Mouse (Mus musculus) cerebellum, adult 11 months (tissue): Measurements from ENCODE around the gene Wfs1.
"Not testable (repeated sequence)": the region's sequence is repeated elsewhere in the genome, so short reads cannot be mapped to it uniquely, and the experiment has no call there.

Source experiments
- DNase-seq: peaks from one replicate; pipeline ENCODE4 v3.0.0; 2022

Gene Wfs1

DNA sequence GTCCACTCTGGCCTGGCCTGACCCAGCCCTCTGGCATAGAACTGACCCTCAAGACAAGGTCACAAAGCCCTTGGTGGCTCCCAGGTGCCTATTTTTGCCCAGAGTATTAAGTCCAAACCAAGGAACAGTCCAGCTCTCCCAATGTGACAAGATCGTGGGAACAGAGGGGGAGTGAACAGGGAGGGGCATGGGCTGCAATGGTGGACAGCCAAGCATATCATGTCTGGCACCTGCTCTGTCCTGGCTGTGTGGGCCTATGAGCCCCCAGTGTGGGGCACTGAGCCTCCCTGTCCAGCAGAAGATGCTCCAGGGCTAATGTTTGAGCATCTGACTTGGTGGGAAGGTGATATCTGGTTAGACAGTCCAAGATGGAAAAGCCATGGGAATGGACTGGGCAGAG, 2.4 kb downstream of the Wfs1 start:
- no peak for DNase-seq

DNA sequence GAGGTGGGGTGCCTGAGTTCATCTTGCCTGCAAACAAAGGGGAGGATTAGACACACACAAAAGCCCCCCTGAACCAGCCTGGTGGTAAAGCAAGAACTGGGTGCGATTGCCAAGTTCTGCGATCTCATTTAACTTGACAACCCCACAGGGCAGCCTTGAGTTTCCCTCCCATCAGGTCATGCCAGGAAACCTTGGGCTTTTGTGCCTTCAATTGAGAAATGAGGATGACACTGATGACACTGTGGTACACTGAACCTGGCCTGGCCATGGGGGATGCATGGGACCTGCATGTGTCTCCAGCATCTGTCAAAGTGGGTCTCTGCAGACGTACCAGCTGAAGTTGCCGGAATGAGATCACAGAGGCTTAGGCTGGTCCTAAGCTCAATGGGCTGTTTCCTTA, 6.7 kb downstream of the Wfs1 start:
- no peak for DNase-seq

DNA sequence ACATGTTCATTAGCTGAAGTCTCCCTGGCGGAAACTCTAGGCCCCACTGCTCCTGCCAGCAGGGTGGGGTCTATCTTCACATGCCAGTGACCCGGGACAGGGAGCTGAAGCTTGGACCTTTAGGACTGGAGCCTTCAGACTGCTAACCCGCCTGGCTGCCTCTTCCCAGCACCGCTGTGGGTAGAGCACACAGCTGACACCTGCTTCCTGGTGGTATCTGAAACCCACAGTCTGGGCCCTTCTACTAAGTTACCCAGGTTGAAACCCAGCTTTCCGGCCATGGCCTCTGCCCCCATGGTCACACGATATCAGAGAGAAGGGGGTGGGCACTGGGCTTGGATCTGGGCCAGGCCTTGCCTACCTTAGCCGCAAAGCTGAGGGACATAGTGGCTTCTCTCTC, 9.4 kb downstream of the Wfs1 start:
- DNase-seq: no peak

DNA sequence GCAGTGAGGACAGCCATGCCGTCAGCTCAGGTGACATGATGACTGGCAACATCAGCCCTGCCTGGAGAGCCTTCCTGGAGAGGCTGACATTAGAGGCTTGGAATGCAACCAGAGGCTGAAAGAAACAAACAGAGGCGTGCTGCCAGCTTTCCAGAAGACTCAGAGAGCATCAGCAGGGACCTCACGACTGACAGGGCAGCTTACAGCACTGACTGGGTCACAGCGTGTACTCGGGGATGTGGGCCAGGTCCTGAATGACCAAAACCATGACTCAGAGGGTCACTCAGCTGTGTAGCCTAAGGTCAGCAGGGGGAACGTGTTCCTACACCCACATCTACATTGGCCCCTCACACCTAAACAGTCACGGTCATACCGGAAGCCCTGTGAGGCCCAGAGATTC, 10.0 kb downstream of the Wfs1 start:
- DNase-seq: no peak

DNA sequence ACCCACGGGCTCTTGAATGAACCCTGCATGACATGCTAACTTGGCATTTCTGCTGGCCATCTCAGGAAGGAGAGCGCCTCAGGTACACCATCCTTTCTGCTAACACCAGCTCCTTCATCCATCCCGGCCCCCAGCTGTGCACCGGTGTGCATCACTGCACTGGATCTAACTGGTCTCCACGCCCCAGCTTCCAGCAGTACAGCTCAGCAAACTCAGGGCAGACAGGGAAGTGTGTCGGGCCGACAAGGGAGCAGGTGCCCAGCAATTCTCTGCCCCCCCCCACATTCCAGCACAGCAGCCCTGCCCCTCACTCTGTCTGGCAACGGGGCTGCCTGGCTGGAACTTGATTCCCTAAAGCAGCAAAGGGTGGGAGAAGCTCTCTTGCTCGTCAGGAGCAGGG, 11.2 kb downstream of the Wfs1 start:
- no peak for DNase-seq

DNA sequence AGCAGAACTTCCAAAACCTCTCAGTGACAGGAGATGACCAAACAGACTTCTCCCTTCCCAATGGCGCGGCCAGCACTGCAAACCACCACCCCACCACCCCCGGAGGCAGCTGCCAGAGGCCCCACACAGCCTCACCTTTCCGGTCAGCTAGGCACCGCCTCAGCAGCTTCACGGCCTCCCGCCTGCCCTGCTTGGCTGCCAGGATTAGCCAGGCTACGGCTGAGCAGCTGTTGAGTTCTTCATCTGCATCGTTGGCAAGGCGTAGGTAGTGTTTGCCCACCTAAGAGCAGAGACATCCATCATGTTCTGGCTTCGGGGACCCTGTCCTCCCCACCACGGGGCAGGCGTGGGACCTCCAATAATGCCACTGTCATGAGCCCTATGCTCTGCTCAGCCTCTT, 13.7 kb downstream of the Wfs1 start:
- DNase-seq: no peak

DNA sequence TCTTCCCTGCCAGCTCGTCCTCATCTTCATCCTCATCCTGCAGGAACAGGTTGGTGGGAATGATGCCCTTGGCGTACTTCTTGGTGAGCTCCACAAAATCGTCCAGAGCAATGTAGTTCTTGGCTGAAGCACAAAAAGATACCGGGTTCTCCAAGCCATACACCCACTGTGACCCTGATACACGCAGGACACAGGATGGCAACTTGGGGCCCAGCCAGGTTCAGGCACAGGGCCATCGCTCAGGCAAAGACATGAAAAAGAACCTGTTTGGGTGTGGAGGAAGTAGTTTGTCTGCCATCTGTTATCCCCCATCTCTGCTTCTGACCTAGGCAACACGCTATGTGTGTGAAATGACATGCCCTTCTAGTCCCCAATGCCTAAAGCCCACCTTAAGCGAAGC, 17.4 kb downstream of the Wfs1 start:
- peak; percentile 65 for DNase-seq

DNA sequence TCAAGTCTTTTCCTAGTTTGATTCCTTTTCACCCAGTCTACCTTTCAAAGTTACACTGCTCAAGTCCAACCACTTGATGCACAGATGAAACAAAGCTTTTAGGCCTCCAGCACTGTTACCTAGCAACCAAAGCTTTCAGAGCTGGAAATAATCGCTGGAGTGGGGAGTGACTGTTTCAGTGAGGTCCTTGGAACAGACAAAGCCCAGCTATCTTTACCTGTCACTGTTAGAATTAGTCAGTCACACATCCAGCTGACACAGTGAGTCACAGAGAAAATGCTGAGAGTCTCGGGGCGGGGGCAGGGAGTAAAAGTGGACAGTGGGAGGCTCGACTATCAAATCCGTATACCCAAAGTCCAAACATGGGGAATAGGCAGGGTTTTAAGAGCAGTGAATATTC, 28.5 kb downstream of the Wfs1 start:
- no peak for DNase-seq

DNA sequence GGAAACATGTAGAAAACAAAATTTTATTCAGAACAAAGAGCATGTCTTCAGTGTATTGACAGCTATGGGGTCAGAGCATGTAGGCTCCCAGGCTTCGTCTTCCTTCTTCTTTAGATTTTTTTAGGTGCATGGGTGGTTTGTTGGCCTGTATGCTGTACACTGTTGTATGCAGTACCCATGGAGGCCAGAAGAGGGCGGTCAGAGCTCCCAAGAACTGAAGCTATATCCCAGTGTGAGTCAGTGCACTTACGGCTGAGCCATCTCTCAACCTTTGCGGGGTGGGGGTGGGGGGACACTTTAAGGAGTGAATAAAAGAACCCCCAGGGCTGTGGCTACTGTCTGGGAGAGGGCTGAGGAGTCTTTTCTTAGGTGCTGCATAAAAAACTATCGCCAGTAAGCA, 30.2 kb downstream of the Wfs1 start:
- peak; percentile 51 for DNase-seq

DNA sequence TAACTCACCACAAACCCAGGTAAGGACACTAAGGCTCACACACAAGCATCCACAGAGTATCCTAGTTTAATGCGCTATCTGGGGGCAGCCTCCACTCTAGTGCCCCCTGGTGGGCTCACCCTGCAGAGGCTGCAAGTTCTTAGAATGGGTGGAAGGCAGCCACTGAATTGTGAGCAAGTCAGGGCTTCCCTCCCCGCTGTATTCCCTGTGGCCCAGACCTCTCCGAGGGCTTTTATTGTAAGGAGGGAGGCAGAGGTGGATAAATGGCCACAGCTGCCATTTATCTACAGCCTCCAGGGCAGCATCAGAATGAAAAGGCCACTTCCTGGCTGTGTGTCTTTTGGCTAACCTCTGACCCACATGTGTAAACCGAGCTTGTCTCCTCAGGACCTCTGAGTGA, 33.6 kb downstream of the Wfs1 start:
- DNase-seq: peak; percentile 43

DNA sequence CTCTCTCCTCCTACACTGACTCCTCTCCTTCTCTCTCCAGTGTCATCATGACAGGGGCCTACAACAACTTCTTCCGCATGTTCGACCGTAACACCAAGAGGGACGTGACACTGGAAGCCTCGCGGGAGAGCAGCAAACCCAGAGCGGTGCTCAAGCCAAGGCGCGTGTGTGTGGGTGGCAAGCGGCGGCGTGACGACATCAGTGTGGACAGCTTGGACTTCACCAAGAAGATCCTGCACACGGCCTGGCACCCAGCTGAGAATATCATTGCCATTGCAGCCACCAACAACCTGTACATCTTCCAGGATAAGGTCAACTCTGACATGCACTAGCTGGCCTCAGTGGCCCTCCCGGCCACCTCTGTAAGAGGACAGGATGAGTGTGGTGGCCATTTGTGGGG, 36.7 kb downstream of the Wfs1 start:
- DNase-seq: no peak

DNA sequence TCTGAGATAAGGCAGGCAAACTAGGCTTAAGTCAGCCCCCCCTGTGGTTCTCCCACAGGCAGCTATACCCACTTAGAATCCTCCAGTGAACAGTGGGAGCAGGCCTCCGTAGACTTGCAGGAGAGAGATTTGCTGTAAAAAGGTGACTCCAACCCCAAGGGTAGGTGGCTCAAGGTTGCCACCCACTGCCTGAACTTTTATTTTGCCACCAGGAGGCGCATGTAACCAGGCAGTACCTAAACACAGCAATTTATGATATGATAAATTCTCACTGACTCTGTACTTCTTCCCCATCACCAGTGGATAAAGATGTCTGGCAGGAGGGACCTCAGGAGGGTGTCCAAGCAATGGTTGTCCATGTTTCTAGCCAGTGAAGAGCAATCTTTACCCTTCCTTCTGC, 38.1 kb downstream of the Wfs1 start:
- no peak for DNase-seq

DNA sequence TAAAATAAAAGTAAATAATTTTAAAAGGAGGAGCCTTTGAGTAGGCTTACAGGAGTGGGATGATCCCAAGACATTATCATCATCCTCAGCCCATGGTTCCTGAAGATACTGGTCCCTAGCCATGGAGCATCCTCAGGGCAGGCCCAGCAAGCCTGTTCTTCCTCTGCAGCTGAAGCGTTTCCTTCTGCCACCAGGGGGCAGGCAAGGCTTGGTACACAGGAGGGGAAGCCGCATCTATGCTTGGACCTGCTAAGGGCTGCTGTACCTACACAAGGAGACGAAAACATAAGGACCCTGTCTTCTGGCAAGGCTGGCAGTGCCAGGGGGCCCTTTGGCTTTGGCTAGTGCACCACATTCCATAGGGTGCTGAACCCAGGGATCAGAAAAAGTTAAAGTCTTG, 40.2 kb downstream of the Wfs1 start:
- DNase-seq: peak; percentile 69

DNA sequence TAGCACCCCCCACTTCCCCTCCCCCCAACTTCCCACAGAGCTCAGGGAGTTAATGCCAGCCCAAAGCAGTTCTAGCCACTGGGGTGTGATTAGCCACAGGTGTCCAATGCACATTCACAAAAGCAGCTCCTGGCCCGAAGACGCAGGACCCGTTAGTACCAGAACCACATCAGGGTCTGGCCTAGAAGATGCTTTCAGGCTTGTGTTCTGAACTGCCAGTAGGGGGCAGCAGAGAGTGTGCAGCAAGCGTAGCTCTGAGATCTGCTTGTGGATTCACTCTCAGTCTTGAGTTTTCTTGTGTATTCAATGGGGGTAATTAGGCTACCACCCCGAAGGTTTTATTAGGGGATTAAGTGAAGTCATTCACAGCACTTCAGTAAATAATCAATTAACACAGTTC, 42.6 kb downstream of the Wfs1 start:
- peak; percentile 62 for DNase-seq

DNA sequence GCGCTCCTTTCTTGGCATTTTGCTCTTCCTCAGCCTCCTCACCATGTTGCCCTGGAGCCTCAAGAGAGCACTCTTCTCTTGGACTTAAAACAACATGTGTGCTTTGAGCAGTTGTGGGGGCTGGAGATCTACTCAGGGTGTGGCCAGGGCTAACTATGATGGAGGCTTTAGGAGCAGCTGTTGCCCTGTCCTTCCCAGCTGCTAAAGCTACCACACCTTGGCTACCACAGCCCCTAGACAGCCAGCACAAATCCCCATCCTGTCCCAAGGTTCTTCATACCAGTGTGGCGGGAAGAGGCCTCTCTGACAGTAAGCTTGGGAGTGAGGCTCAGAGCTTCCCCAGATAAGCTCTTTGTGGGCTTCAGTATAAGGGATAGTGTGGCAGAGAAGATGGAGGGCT, 43.3 kb downstream of the Wfs1 start:
- no peak for DNase-seq

DNA sequence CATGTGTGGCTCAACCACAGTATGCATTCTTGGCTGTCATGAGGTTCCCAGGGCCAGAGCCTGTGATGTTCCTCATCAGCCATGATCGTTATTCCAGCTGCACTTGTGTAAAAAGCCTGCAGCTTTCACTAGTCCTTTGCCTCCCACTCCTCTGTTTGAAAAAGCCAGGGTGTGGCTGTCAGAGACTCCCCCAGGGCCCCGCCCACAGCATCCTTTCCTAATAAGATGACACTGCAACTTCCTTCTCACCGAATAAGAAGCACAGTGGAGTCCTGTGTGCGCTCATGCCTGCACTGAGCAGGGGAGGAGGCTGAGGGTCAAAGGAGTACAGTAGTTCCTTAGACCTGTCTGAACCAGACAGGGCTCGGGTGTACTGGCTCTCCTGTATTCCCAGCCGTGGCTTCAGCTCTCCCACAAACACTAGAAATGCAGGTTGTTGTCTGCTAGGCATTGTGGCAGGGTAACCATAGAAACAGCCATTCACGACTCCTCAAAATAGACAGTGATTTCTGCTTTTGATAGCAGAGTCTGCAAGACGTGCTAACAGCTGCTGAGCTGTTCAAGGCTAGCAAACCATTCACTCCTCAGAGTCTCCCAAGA, 43.8 kb downstream of the Wfs1 start:
- no peak for DNase-seq

DNA sequence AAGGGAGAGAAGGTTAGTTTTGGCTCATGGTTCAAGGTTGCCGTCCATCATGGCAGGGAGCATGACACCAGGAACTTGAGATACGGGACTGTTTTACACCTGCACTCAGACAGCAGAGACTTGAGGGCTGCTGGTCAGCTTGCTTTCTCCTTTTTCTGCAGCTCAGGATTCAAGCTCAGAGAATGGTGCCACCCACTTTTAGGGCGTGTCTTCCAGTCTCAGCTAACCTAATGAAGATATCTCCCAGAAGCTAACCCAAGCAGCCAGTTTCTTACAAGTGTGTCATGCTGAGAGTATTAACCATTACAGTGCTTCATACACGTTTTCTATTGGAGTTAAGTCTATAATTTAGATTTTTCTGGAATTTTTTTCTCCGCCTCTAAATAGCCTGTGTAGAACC, 44.5 kb downstream of the Wfs1 start:
- DNase-seq: no peak

DNA sequence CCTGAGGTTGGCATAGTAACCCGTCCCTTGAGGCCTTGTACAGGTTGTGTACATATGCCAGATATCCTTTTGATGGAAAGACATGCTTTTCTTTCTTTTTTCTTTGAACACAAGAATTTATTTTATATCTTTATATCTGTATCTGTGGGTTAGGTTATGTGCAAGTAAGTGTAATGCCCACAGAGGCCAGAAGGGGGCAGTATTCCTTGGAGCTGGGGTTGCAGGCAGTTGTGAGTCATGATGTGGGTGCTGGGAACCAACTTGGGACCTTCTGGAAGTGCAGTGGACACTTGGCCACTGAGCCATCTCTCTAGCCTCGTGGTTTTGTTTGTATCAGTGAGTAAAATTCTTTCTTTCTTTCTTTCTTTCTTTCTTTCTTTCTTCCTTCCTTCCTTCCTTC, 46.6 kb downstream of the Wfs1 start:
- no peak for DNase-seq

DNA sequence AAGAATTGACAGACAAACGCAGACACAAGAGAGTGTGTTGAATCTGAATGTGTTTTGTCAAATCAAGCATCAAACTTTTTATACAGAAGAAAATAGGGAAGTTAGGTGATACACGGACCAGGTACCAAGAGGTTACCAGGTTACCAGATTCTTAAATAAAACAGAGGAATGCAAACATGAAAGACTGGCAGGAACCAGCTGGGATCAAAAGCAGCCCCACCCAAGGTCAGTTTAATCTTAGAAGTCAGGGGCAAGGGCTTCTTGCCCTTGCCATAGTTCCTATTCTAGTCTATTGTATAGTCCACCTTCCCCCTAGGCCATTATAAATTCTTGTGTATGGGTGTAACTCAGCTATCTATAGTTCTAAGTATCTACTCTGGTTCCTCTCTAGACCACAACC, 50.0 kb downstream of the Wfs1 start:
- DNase-seq: not testable (repeated sequence)

DNA sequence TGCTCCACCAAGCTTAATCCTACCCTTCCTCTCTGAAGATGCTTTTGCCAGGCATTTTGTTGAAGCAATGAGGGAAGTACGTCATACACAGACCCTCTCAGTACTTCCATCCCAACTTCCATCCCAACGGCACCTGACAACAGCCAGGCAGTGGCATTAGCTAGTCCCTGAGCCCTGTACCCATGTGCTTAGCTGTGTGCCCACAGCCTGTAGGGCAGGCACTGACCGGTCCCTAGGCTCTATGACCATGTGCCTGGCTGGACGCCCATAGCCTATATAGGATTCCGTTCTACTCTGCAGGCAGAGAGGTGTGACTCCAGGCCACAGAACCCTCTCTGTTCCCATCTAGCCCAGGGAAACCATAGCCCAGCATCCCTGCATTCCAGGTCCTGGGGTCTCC, 51.0 kb downstream of the Wfs1 start:
- no peak for DNase-seq

DNA sequence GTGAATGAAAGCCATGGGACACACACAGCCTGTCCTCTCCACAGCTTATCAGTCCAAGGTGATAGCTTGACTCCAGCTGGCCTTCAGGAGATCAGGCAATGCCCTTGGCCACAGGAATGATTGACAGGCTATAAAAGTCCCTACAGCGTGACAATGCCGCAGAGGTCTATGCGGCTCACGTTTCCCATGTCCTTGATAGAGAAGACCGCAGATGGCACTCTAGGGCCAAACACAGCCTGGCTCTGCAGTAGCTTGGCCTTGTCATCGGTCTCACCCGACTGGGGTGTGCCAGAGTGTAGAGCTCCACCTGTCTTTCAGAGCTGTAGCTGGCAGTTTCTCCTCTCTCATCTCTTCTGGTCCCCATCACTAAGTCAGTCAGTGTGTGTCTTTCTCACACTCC, 52.5 kb downstream of the Wfs1 start:
- DNase-seq: peak; percentile 71

DNA sequence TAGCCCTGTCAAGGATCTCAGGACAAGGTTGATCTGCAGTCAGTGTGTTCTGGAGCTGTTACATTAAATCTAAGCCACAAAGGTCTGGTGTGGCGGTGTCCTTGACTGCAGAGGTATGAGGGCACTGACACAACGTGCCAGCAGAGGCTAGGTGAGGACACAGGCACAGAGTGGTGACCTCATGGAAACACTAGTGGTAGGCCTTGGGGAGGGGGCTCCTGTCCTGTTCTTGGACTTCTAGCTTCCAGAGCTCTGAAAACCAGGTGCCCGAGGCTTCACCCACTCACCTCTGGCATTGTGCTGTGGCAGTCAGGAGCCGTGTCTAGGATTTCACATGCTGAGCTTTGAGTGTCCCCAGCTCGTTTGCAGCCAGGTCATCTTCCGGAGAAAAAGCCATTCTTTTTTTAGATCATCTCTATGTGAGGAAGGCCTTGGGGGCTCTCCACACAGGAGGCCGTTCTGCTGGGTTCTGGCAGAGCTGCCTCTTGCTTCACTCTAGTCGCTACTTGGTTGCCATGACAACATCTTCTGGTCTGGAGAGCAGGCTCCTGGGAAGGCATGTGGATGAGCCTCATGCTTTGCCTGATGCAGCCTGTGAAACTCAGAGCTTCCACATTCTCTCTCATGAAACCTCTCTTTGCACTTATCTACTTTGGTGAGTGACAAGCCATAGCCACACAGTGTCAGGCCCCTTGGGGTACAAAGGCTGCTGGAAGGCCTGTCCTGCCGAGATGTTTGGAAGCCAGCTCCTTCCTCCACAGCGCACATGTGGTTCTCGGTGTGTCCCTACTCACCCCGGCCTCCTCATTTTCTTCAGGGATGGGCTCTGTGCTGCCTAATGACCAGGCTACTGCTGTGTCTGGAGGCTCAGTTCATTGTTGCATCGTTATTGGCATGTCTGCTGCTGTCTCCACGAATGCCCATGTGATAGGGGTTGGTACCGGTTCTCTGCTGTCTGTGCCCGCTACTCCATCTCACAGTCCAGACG, 53.2 kb downstream of the Wfs1 start:
- no peak for DNase-seq

DNA sequence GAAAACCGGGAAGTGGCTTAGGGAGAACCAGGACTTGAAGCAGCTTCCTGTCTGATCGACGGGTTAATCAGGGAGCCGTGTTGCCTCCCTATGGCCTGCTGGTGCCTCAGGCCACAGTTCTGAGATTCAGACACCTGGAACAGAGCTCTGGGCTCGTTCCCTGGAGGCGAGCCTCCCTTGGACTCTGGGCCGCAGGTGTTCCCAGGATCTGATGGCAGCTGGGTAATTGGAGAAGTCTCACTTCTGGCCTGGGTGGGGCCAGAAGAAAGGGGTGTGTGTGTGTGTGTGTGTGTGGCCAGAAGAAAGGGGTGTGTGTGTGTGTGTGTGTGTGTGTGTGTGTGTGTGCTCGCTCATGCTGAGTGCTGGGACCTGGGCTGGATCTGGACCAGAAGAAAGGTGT, 55.6 kb downstream of the Wfs1 start:
- DNase-seq: no peak

DNA sequence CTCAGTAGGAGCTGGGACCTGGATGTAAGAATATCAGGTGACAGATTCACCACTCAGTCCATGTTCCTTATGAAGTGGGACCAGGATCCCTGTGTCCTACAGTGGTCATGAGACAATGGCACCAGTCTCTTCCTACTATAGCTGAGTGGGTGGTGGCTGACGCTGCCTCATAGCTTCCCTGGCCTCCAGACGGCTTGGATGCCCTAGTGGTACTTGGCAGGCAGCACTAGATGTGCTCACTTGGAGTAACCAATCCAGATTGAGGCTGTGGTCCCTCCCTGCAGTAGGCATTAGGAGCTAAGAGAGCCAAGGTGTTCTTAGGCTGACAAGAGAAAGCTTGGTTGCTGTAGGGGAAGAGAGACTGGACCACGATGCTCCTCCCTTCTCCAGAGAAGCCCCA, 59.6 kb downstream of the Wfs1 start:
- DNase-seq: no peak

DNA sequence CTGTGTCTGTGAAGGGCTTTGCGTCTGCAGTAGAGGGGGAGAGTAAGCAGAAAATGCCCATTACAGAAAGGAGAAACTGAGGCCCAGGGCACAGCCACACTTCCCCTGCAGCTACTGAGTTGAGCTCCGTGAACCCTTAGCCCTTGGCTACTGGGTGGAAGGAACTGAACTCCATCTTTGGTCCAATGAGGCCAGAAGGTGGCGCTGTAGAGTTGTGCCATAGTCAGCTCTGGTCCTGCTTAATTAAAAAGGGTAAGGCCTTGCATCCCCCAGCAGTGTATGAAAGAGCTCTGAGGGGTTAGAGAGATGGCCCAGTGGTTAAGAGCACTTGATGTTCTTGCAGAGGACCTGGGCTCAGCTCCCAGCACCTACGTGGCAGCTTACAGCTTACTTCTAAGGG, 60.3 kb downstream of the Wfs1 start:
- no peak for DNase-seq
